Mouse (Mus musculus) erythroblast, embryonic 14.5 days (primary cell): ENCODE results near the gene Coa4.

Source experiments
- GATA1 ChIP-seq: IDR thresholded peaks from 2 replicates; pipeline ENCODE4 v1.6.1; 2012; ENCODE audit warnings: low read length, inconsistent platforms, mixed read lengths
- TAL1 ChIP-seq: IDR thresholded peaks from 3 replicates; pipeline ENCODE4 v1.6.1; 2012; ENCODE audit warnings: low read length, inconsistent platforms, mixed read lengths

DNA sequence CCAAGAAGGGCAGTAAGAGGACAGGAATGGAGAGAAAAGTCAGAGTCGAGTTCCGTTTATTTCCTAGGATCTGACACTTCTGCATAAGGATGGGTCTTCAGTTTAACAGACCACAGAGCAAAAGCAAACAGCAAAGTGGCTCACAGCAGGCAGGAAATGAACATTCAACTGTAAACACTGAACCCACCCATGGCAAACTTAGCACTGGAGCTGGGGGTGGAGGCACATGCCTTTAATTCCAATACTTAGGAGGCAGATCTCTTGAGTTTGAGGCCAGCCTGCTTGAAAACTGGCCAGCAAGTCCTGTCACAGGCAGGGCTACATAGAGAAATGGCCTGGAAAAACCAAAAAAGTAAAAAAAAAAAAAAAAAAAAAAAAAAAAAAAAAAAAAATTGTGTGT lies 3.4 kb upstream of the Coa4 start:
- TF ChIP-seq GATA1 (no peak), TAL1 (no peak)
